Mouse (Mus musculus) adrenal gland, postnatal 36 days (tissue): Measurements from ENCODE around the gene Sphk2. TPM values are rescaled to one million over a fixed set of nuclear protein-coding genes. Genes with fewer than 3 reads are reported as not detected.
A peak's percentile ranks its signal among the peaks of the same experiment; 100 is the strongest.

Experiments
- DNase-seq, 2 experiments: peaks; one replicate each; pipeline ENCODE4 v3.0.0; 2021; ENCODE audit warnings: mixed read lengths in 1 of 2
- total RNA-seq, 2 experiments: library from RNA; stranded (reverse); gene quantifications; 2 replicates each; pipeline ENCODE4 v1.2.3; 2021

Sphk2 gene
- total RNA-seq, 2 experiments from 2014 or later: 35.5 to 35.6 TPM

DNA sequence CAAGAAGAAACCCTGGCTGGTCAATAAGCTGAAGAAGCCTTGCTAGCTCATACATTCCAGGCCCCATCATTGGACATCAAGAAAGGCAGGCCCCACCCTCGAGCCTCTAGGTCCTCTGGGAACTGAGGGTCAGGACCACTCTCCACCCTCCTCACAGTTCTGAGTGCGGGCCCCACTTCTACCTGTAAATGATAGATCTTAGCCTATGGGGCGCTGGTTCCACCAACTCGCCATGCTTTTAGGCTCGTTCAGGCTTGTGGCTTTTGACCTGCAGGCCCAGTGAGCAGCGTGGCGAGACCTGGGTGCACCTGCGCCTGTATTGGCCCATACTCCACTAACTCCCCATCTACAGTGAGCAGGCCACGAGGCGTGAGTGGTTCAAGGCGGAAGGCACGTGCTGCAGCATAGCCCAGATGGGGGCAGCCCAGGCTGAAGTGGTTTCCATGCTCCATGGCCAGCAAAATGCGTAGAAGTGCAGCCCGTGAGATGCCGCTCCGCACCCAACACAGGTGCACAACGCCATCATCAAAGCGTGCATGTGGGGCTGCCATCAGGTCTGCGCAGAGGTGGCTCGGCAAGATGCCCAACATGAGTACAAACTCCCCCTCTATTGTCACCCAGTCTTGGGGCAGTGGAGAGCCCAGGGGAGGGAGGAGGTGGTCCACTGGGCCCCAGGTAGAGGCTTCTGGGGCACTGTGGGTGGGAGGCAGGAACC is 7.2 kb downstream of the Sphk2 start:
- DNase-seq: peak; percentile 50 to 56

DNA sequence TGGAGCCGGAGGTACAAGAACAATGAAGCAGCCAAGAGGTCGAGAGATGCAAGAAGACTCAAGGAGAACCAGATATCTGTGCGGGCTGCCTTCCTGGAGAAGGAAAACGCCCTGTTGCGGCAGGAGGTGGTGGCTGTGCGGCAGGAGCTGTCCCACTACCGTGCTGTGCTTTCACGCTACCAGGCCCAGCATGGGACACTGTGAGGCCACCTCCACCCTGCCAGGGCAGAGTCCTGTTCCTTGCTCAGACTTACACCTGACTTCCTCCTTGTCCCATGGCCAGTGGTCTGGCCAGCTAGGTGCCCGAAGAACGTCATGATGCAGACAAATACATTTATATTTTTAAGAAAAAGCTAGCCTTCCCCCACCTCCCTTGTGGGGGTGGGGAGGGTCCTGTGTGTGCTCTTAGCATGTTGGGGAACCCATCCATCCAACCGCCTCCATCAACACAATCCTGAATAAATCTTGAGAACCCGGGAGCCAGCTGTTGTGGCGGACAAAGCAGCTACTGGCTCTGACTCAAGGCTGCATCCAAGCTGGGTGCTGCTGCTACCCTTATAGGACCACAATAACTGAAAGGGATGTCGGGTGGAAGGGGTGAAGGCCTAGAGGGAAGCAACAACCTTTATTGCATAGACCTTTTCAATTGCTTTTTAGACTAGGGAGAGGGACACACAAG is 8.0 kb downstream of the Sphk2 start:
- no peak for DNase-seq

DNA sequence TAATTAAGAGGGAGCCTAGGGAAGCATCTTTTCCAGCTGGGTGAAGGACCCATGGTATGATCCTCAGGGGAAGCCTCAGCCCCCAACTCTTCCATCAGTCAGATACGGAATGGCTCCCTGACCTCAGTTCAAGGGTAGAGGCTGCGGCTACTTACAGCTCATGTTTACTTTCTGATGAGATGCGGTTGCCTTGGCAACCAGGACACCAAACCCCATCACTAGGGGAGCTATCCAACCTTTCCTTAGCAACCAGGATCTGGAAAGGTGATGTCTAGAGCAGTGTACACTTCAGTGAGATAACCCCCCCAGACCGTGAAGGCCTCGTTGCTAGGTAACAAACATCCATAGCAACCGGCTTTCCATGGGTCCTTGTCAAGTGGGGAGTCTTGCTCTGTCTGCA is 8.8 kb downstream of the Sphk2 start:
- no peak for DNase-seq

DNA sequence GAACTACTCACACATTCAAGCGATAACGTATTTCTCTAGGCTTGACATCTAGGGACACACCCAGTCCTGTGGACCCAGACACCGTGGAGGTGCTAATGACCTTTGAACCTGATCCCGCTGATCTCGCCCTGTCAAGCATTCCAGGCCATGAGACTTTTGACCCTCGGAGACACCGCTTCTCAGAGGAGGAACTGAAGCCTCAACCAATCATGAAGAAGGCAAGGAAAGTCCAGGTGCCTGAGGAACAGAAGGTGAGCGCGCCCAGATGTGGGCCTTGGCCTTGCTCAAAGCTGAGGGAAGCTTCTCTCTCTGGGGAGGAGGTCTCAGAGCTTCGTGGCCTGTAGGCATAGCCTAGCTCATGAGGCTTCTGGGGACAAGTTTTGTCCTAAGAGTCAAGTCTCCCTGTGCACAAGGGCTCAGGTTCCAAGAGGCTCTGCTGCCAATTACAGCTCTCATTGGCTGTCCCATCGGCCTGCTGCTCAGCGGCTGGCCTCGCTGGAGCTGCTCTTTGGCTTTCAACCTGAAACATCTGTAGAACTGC is 9.5 kb downstream of the Sphk2 start:
- peak in 1 of 2 experiments; percentile 44 for DNase-seq

- DNase-seq: peak; percentile 98 to 99
These were observed 10.3 kb downstream of the Sphk2 start for GRCm38 (mm10) chr7:45707375-45707967.

- DNase-seq: peak; percentile 93 to 96
These were observed 11.0 kb downstream of the Sphk2 start for GRCm38 (mm10) chr7:45706721-45707241.

DNA sequence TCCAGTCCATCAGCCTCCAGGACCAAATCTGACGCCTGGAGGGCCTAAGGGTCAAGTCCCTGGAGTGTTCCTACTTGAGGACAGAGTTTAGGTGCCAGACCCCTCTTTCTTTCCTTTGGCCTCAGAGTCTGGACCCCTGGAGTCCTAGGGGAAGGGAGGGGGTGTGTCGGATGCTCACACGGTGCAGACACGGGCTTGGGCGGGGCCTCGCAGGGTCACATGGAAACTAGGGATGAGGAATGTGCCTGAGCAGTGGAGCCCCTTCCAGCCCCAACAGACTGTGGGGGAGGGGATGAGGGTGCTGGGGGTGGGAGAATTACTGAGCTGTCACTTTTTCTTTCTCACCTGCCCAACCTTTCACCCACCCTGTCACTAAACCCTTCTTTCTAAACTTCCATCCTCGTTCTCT is 11.9 kb downstream of the Sphk2 start:
- peak; percentile 92 to 94 for DNase-seq

GRCm38 (mm10) chr7:45705443-45705864 is 12.3 kb downstream of the Sphk2 start:
- DNase-seq: peak in 1 of 2 experiments; percentile 57

- DNase-seq: peak; percentile 97 to 99
These were observed 12.9 kb downstream of the Sphk2 start, which contains the start of gene Dbp for GRCm38 (mm10) chr7:45704730-45705442. Dbp (plus strand) TSS chr7:45705088.

DNA sequence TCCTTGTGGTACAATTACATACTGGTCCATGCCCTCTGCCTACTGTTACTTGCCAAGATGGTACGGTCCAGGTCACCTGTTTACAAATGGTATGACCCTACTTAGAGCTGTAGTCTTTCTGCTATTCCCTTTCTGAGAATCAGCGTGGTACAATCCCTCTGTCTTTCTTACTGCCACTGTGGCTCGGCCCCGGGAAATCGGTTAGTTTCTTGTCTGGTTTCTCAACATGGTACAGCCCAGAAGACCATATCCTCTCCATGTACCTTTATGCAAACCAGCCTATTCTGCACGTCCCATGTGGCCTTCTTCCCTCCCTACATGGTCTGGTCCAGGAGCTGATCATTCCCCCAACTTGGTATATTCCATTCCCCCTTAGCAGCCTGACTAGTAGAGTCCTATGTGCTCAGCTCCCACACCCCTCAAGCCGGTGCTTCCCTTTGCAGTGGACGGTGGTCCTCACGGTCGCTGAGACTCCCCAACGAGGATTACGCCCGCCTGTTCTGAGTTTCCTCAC is 13.7 kb downstream of the Sphk2 start:
- DNase-seq: peak in 1 of 2 experiments; percentile 61

DNA sequence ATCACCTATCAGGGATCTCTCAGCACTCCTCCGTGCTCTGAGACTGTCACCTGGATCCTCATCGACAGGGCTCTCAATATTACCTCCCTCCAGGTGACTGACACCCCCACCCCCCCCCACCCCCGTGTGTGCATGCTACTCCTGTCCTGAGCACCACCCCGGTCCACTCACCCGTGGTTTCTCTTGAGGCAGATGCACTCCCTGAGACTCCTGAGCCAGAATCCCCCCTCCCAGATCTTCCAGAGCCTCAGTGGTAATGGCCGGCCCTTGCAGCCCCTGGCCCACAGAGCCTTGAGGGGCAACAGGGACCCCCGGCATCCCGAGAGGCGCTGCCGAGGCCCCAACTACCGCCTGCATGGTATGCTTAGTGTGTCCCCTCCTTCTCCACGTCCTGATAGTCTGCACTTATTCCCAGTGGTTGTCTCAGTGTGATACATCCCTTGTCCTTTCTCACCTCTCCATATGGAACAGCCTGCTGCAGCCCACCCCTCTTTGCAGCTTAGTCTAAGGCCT is 14.2 kb downstream of the Sphk2 start:
- no peak for DNase-seq

GRCm38 (mm10) chr7:45702809-45703520 is 14.8 kb downstream of the Sphk2 start:
- DNase-seq: no peak

DNA sequence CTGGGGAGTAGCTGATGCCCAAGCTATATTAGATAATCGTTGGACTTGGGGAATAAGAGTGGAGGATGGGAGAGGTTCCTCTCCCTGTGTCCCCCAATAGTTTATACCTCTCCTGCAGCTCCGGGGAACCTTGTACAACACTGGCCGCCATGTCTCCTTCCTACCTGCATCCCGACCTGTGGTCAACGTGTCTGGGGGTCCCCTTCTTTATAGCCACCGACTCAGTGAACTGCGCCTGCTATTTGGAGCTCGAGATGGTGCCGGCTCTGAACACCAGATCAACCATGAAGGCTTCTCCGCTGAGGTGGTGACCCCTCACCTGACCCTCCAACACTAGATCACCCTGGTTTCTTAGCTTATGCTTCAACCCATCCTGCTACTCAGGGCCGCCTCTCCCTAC is 15.5 kb downstream of the Sphk2 start:
- no peak for DNase-seq

DNA sequence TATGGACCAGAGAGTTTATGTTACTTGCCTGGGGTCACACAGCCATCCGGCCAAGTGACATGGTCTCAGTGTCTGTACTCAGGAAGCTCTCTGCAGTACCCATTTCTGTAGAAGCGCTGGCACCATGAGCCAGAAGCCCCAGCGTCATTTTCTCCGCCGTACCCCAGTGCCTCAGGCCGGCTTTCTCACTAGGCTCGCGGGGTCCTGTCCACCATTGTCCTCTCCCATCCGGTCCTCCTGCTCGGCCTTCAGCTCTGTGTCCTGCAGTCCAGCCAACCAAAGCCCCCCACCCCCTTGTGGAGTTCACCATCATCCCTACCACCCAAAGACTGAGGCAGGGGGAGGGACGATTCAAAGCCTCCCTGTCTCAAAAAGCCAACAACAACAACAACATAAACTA is 16.2 kb downstream of the Sphk2 start:
- no peak for DNase-seq

DNA sequence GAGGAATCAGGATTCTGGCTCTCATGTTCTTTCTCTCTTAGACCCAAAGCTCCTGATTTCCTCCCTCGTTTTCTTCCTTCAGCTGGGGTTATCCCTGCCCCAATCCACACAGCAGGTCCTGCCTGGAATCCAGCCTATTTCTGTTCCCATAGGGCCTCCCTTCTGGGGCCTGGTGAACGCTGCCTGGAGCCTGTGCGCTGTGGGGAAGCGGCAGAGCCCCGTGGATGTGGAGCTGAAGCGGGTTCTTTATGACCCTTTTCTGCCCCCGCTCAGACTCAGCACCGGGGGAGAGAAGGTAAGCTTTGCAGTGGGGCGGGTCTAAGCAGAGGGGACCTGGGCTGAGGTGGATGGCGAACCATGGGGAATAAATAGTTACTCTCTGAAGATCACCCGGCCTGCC is 16.7 kb downstream of the Sphk2 start:
- peak in 1 of 2 experiments; percentile 49 for DNase-seq

DNA sequence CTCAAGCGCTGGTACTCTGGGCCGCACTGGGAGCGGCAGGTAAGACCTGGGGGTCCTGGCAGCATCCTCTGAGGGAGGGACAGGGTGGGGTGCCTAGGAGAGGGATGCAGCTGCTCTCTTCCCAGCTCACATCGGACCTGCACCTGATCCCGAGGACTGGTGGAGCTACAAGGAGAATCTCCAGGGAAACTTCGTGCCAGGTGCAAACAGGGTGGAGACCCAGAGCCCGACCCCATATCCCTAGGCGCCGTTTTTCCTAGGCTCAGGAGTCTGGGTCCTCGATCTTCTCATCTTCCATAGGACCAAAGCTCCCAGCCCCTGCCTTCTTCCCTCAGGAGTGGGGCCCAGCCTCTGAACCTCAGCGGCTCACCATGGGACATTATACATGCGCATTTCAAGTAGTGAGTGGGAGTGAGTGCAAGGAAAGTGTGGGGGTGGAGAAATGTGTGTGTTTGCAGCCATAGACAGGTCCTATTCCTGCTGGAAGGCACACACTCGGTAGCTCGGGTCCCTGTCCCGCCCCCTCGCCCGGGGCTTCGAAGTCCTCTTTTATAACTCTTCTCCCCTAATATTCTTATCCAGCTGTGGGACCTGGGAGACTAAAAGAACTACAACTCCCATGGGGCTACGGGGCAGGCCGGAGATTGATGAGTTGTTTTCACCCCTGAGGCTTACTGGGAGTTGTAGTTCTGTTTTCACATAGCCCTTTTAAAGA is 17.3 kb downstream of the Sphk2 start:
- DNase-seq: peak; percentile 78 to 87

GRCm38 (mm10) chr7:45699523-45700141 is 18.2 kb downstream of the Sphk2 start, which contains the start of gene Car11:
Car11 (plus strand) TSS chr7:45699843.
- DNase-seq: peak in 1 of 2 experiments; percentile 35

DNA sequence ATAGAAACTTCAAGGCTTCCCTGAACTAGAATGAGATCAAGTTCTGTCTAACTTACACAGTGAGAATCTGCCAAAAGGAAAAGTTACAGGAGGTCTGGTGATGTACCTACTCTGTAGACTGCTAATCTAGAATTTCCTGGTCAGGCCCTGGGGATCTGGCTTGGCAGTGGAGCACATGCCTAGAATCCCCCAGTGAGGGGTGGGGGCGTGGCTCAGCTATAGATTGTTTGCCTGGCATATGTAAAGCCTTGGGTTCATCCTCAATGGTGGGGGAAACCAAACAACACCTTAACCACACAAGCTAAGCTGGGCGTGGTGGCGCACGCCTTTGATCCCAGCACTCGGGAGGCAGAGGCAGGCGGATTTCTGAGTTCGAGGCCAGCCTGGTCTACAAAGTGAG is 19.9 kb downstream of the Sphk2 start:
- no peak for DNase-seq

GRCm38 (mm10) chr7:45695098-45695497 is 22.7 kb downstream of the Sphk2 start:
- DNase-seq: no peak
